Mouse (Mus musculus): ENCODE measurements around the gene Nit1.

GRCm38 (mm10) chr1:171343922-171344677, 1.3 kb downstream of the Nit1 start:
- TF ChIP-seq CTCF (IDR thresholded peaks at IDR 0.05; ENCODE audit: low read depth, low read length) (no peak), POLR2A (IDR thresholded peaks at IDR 0.05; ENCODE audit: borderline replicate concordance, low read depth, low read length) (no peak)
